In genomic region chr12:59010482-59010881, GRCm38 (mm10) we compare ENCODE assay signal across 7 mouse cellular contexts. TPM values are rescaled to one million over a fixed set of nuclear protein-coding genes. Genes with fewer than 3 reads are reported as not detected.
DNase-seq lines count a peak whose midpoint lies in the region; ATAC-seq and TF ChIP-seq lines count a peak whose summit lies in the region.

No protein-coding gene starts in this region.

- H3K36me3 ChIP-seq in intestine, embryonic 15.5 days: peaks cover 4% of the 10 kb centered on the region
- peaks cover 3% of the 10 kb centered on the region; the same call in 1 of the 2 replicates for H3K36me3 ChIP-seq in midbrain, embryonic 11.5 days (ENCODE audit: control insufficient read depth, insufficient read depth, low read length)

- H3K4me1 ChIP-seq in cortical plate, adult 2 months (ENCODE audit: control insufficient read depth, insufficient read depth, low read length): peaks cover 4% of the 10 kb centered on the region
- peaks cover 14% of the 10 kb centered on the region; the same call in 1 of the 2 replicates for H3K4me1 ChIP-seq in intestine, embryonic 15.5 days (replicated peaks)
- peaks cover 4% of the 10 kb centered on the region; the same call in 1 of the 2 replicates for H3K4me1 ChIP-seq in midbrain, embryonic 11.5 days (ENCODE audit: control insufficient read depth, insufficient read depth, low read length)

- peak overlapping the region; percentile 68 for H3K4me2 ChIP-seq in intestine, embryonic 15.5 days (replicated peaks)
- H3K4me2 ChIP-seq in midbrain, embryonic 11.5 days: peak overlapping the region; percentile 10

- H3K27ac ChIP-seq in cortical plate, adult 2 months (ENCODE audit: insufficient read depth, low read length): no peak overlapping the region
- H3K27ac ChIP-seq in intestine, embryonic 15.5 days: no peak overlapping the region
- no peak overlapping the region for H3K27ac ChIP-seq in midbrain, embryonic 11.5 days (ENCODE audit: low read depth, low read length)

- no peak for ATAC-seq in intestine, embryonic 15.5 days
- no peak for ATAC-seq in midbrain, embryonic 11.5 days (ENCODE audit: low FRiP score)

- H3K9me3 ChIP-seq in intestine, embryonic 15.5 days: no peaks in the 10 kb centered on the region
- H3K9me3 ChIP-seq in midbrain, embryonic 11.5 days (ENCODE audit: control insufficient read depth, low read length): no peaks in the 10 kb centered on the region

- peak; percentile 13 for DNase-seq in right cerebral cortex, postnatal 14 days
- no peak for DNase-seq in right cerebral cortex, postnatal 10 days (ENCODE audit: low spot score in 2 of 2)
- DNase-seq in midbrain, embryonic 11.5 days (ENCODE audit: low spot score, missing footprints): peak; percentile 87
- DNase-seq in layer of hippocampus, adult 8-10 months (ENCODE audit: low spot score in 2 of 2): no peak
- DNase-seq in cerebellum, postnatal 36 days: no peak

- no peak for TF ChIP-seq CTCF in cortical plate, adult 2 months (IDR thresholded peaks at IDR 0.05; ENCODE audit: extremely low read depth, insufficient read depth, low read length)

- peak overlapping the region; percentile 98; the same call in 1 of the 2 replicates for H3K4me3 ChIP-seq in cortical plate, adult 2 months (ENCODE audit: insufficient read depth, low read length)
- peak overlapping the region; percentile 86; the same call in 1 of the 2 replicates for H3K4me3 ChIP-seq in intestine, embryonic 15.5 days (replicated peaks)
- 0 out of 2 replicates have a peak overlapping the region, but pooled peaks have one; percentile 75 for H3K4me3 ChIP-seq in midbrain, embryonic 11.5 days (ENCODE audit: low read depth, low read length)

- TF ChIP-seq POLR2A in cortical plate, adult 2 months (IDR thresholded peaks at IDR 0.05; ENCODE audit: extremely low read depth, insufficient read depth, low read length): no peak

- H3K9ac ChIP-seq in intestine, embryonic 15.5 days: no peak overlapping the region
- no peak overlapping the region for H3K9ac ChIP-seq in midbrain, embryonic 11.5 days (ENCODE audit: low read length)

- no peaks in the 10 kb centered on the region for H3K27me3 ChIP-seq in intestine, embryonic 15.5 days (replicated peaks)
- H3K27me3 ChIP-seq in midbrain, embryonic 11.5 days (ENCODE audit: control insufficient read depth, insufficient read depth, low read length): no peaks in the 10 kb centered on the region

- 65% methylated on average over 2 of the region's 2 CpGs for WGBS in intestine, embryonic 15.5 days
- 78% methylated on average over 2 of the region's 2 CpGs for WGBS in midbrain, embryonic 11.5 days

RNA-seq across cellular contexts. Expression of gene Sec23a, which starts 1.3 kb away (rescaled TPM):
- polyA plus RNA-seq in cortical plate, adult 2 months (2012; rRNA removed): 52.2 and 53.0 TPM in 2 replicates
- 76.5 and 84.0 TPM in 2 replicates for polyA plus RNA-seq in intestine, embryonic 15.5 days (2015; fragmentation: Nextera tagmentation; extraction: Ambion mirVana)
- polyA plus RNA-seq in midbrain, embryonic 11.5 days (2014; fragmentation: Nextera tagmentation; extraction: Ambion mirVana): 90.3 and 97.4 TPM in 2 replicates
- 100 to 1,000 TPM in 2 of 4 experiments, 10 to 100 TPM in 2; 90.2 to 114 (median 101) TPM for total RNA-seq in layer of hippocampus, adult 8-10 months (2022)

RNA-seq across cellular contexts. Expression of gene Gemin2, which starts 2.7 kb away (rescaled TPM):
- 9.2 and 10.5 TPM in 2 replicates for polyA plus RNA-seq in cortical plate, adult 2 months (2012; rRNA removed)
- polyA plus RNA-seq in intestine, embryonic 15.5 days (2015; fragmentation: Nextera tagmentation; extraction: Ambion mirVana): 20.4 and 23.8 TPM in 2 replicates
- 25.4 and 25.8 TPM in 2 replicates for polyA plus RNA-seq in midbrain, embryonic 11.5 days (2014; fragmentation: Nextera tagmentation; extraction: Ambion mirVana)
- 1 to 10 TPM; 6.8 to 9.9 (median 9.1) TPM for total RNA-seq in layer of hippocampus, adult 8-10 months (2022)

RNA-seq across cellular contexts. Expression of gene Trappc6b, which starts 50.8 kb away (rescaled TPM):
- polyA plus RNA-seq in cortical plate, adult 2 months (2012; rRNA removed): 158 TPM in 2 replicates
- polyA plus RNA-seq in intestine, embryonic 15.5 days (2015; fragmentation: Nextera tagmentation; extraction: Ambion mirVana): 79.1 and 84.2 TPM in 2 replicates
- polyA plus RNA-seq in midbrain, embryonic 11.5 days (2014; fragmentation: Nextera tagmentation; extraction: Ambion mirVana): 72.3 and 79.8 TPM in 2 replicates
- total RNA-seq in layer of hippocampus, adult 8-10 months (2022): 100 to 1,000 TPM; 101 to 109 (median 106) TPM

RNA-seq across cellular contexts. Expression of gene Pnn, which starts 56.2 kb away (rescaled TPM):
- polyA plus RNA-seq in cortical plate, adult 2 months (2012; rRNA removed): 67.1 and 75.0 TPM in 2 replicates
- polyA plus RNA-seq in intestine, embryonic 15.5 days (2015; fragmentation: Nextera tagmentation; extraction: Ambion mirVana): 81.7 and 90.8 TPM in 2 replicates
- polyA plus RNA-seq in midbrain, embryonic 11.5 days (2014; fragmentation: Nextera tagmentation; extraction: Ambion mirVana): 97.3 and 119 TPM in 2 replicates
- 10 to 100 TPM; 44.1 to 62.6 (median 55.0) TPM for total RNA-seq in layer of hippocampus, adult 8-10 months (2022)

Comparison
In these comparisons a context has a peak if more than half of its experiments do, and no peak if none do; other contexts are left out.
1. DNase-seq: peak in right cerebral cortex, postnatal 14 days (single experiment) and midbrain, embryonic 11.5 days (single experiment); none in right cerebral cortex, postnatal 10 days (0 of 2), layer of hippocampus, adult 8-10 months (0 of 2) and cerebellum, postnatal 36 days (0 of 2).
2. Peak in every context shown above with its lines, with median percentiles within 50 percentile points of each other: H3K4me3 ChIP-seq.